Mouse (Mus musculus): Measurements from ENCODE around the gene Fggy. TPM values are rescaled to one million over a fixed set of nuclear protein-coding genes. Genes with fewer than 3 reads are reported as not detected.

Fggy gene
- total RNA-seq, 2 experiments from 2014 or later = 37.6 to 72.7 TPM

- no peak for DNase-seq (ENCODE audit: low spot score in 2 of 2)
Observed at GRCm38 (mm10) chr4:95772663-95773062, 215.4 kb downstream of the Fggy start.

- no peak for DNase-seq (ENCODE audit: low spot score in 2 of 2)
Observed at GRCm38 (mm10) chr4:95775574-95775973, 218.3 kb downstream of the Fggy start.

GRCm38 (mm10) chr4:95777839-95778238, 220.5 kb downstream of the Fggy start:
- no peak for DNase-seq (ENCODE audit: low spot score in 2 of 2)

GRCm38 (mm10) chr4:95778528-95778927, 221.2 kb downstream of the Fggy start:
- no peak for DNase-seq (ENCODE audit: low spot score in 2 of 2)

- no peak for DNase-seq (ENCODE audit: low spot score in 2 of 2)
Observed at GRCm38 (mm10) chr4:95784146-95784895, 227.0 kb downstream of the Fggy start.

- no peak for DNase-seq (ENCODE audit: low spot score in 2 of 2)
Observed at GRCm38 (mm10) chr4:95787609-95788008, 230.3 kb downstream of the Fggy start.

GRCm38 (mm10) chr4:95788867-95789266, 231.6 kb downstream of the Fggy start:
- no peak for DNase-seq (ENCODE audit: low spot score in 2 of 2)

GRCm38 (mm10) chr4:95791913-95792475, 234.7 kb downstream of the Fggy start:
- DNase-seq (ENCODE audit: low spot score in 2 of 2) = no peak

GRCm38 (mm10) chr4:95793647-95794328, 236.5 kb downstream of the Fggy start:
- no peak for DNase-seq (ENCODE audit: low spot score in 2 of 2)

- no peak for DNase-seq (ENCODE audit: low spot score in 2 of 2)
Observed at GRCm38 (mm10) chr4:95794651-95795050, 237.3 kb downstream of the Fggy start.

GRCm38 (mm10) chr4:95795283-95795682, 238.0 kb downstream of the Fggy start:
- DNase-seq (ENCODE audit: low spot score in 2 of 2) = no peak

GRCm38 (mm10) chr4:95819650-95820049, 262.3 kb downstream of the Fggy start:
- no peak for DNase-seq (ENCODE audit: low spot score in 2 of 2)

GRCm38 (mm10) chr4:95821906-95822579, 264.7 kb downstream of the Fggy start:
- no peak for DNase-seq (ENCODE audit: low spot score in 2 of 2)

- DNase-seq (ENCODE audit: low spot score in 2 of 2) = no peak
Observed at GRCm38 (mm10) chr4:95828164-95828563, 270.9 kb downstream of the Fggy start.

- no peak for DNase-seq (ENCODE audit: low spot score in 2 of 2)
Observed at GRCm38 (mm10) chr4:95830320-95830719, 273.0 kb downstream of the Fggy start.

- DNase-seq (ENCODE audit: low spot score in 2 of 2) = no peak
Observed at GRCm38 (mm10) chr4:95839860-95840259, 282.6 kb downstream of the Fggy start.

- no peak for DNase-seq (ENCODE audit: low spot score in 2 of 2)
Observed at GRCm38 (mm10) chr4:95840389-95841053, 283.2 kb downstream of the Fggy start.

- no peak for DNase-seq (ENCODE audit: low spot score in 2 of 2)
Observed at GRCm38 (mm10) chr4:95845981-95846617, 288.8 kb downstream of the Fggy start.

- no peak for DNase-seq (ENCODE audit: low spot score in 2 of 2)
Observed at GRCm38 (mm10) chr4:95847219-95847618, 289.9 kb downstream of the Fggy start.

GRCm38 (mm10) chr4:95847664-95848063, 290.4 kb downstream of the Fggy start:
- DNase-seq (ENCODE audit: low spot score in 2 of 2) = no peak

GRCm38 (mm10) chr4:95849497-95849896, 292.2 kb downstream of the Fggy start:
- no peak for DNase-seq (ENCODE audit: low spot score in 2 of 2)
